In genomic region chrX:38958571-38958970, GRCm38 (mm10) we compare ENCODE assay signal across 20 mouse cellular contexts.
A peak's percentile ranks its signal among the peaks of the same experiment; 100 is the strongest.
DNase-seq lines count a peak whose midpoint lies in the region; TF ChIP-seq lines count a peak whose summit lies in the region.
"Had no signal": no experiment of that assay in that cellular context is flagged by ENCODE, and none has a peak within 500 bp of the region (broad histone marks: within the 10 kb centered on the region; RNA-seq: fewer than 3 reads in every experiment).

No protein-coding gene starts in this region.

- TF ChIP-seq POLR2A in kidney, adult 2 months (IDR thresholded peaks at IDR 0.05; ENCODE audit: low read depth, low read length), result no peak

- TF ChIP-seq CTCF in kidney, adult 2 months (conservative IDR thresholded peaks at IDR 0.05; ENCODE audit: insufficient read depth, insufficient read length, low read depth, low read length), result no peak

- intact Hi-C loops in left cerebral cortex, postnatal 36 days (cut with DNase I), result no loop called here

- no peaks in the 10 kb centered on the region for H3K27me3 ChIP-seq in kidney, adult 2 months (replicated peaks; ENCODE audit: control insufficient read depth, insufficient read depth, low read length)
- H3K27me3 ChIP-seq: embryonic facial prominence, embryonic 12.5 days; forebrain, embryonic 13.5 days; forebrain, embryonic 15.5 days had no signal

- no peaks in the 10 kb centered on the region for H3K4me1 ChIP-seq in kidney, adult 2 months (ENCODE audit: control insufficient read depth, insufficient read depth, low read length)
- H3K4me1 ChIP-seq: embryonic facial prominence, embryonic 10.5 days; embryonic facial prominence, embryonic 12.5 days; forebrain, embryonic 13.5 days; forebrain, embryonic 15.5 days had no signal

- H3K4me3 ChIP-seq in kidney, adult 2 months (ENCODE audit: insufficient read depth, low read depth, low read length), result no peak overlapping the region
- H3K4me3 ChIP-seq: embryonic facial prominence, embryonic 10.5 days; embryonic facial prominence, embryonic 12.5 days; forebrain, embryonic 13.5 days; forebrain, embryonic 15.5 days had no signal

- WGBS in kidney, adult 2 months, result 67% methylated on average over 1 of the region's 1 CpGs

- H3K36me3 ChIP-seq in kidney, adult 2 months (ENCODE audit: control insufficient read depth, insufficient read depth, low read length), result no peaks in the 10 kb centered on the region
- H3K36me3 ChIP-seq: embryonic facial prominence, embryonic 10.5 days; embryonic facial prominence, embryonic 12.5 days; forebrain, embryonic 15.5 days had no signal

- H3K27ac ChIP-seq in kidney, adult 2 months (ENCODE audit: insufficient read depth, low read depth, low read length), result no peak overlapping the region
- H3K27ac ChIP-seq: embryonic facial prominence, embryonic 10.5 days; embryonic facial prominence, embryonic 12.5 days; forebrain, embryonic 13.5 days; forebrain, embryonic 15.5 days had no signal

- DNase-seq in frontal cortex, adult 2 months (ENCODE audit: extremely low spot score in 1 of 2, low spot score in 1 of 2), result peak; percentile 0 to 16
- no peak for DNase-seq in frontal cortex, postnatal 25 days (ENCODE audit: low spot score in 2 of 2)
- peak; percentile 2 for DNase-seq in left cerebral cortex, adult 11 months (ENCODE audit: low spot score)
- DNase-seq in left cerebral cortex, postnatal 36 days (ENCODE audit: low spot score in 2 of 2), result no peak
- peak; percentile 2 for DNase-seq in right cerebral cortex, postnatal 25 days
- no peak for DNase-seq in right cerebral cortex, postnatal 4 days
- DNase-seq in telencephalon, adult 2 months (ENCODE audit: low read depth, low spot score), result peak; percentile 38
- no peak for DNase-seq in kidney, adult 2 months
- DNase-seq: adrenal gland, adult 2 months; adrenal gland, postnatal 10 days; adrenal gland, postnatal 25 days; cerebellum, adult 11-12 months; cerebellum, adult 2 months; cerebellum, adult 9-10 months; cerebellum, postnatal 10 days; cerebellum, postnatal 25 days had no signal

Comparison
In these comparisons a context has a peak if more than half of its experiments do, and no peak if none do; other contexts are left out.
1. DNase-seq: peak in frontal cortex, adult 2 months (2 of 2), left cerebral cortex, adult 11 months (single experiment), right cerebral cortex, postnatal 25 days (single experiment) and telencephalon, adult 2 months (single experiment); none in frontal cortex, postnatal 25 days (0 of 2), left cerebral cortex, postnatal 36 days (0 of 2), right cerebral cortex, postnatal 4 days (single experiment) and kidney, adult 2 months (single experiment).